In genomic region chr11:113865627-113866026, GRCm38 (mm10) we compare ENCODE assay signal across 9 mouse cellular contexts.
DNase-seq lines count a peak whose midpoint lies in the region; TF ChIP-seq lines count a peak whose summit lies in the region.
"Had no signal": no experiment of that assay in that cellular context is flagged by ENCODE, and none has a peak within 500 bp of the region (broad histone marks: within the 10 kb centered on the region; RNA-seq: fewer than 3 reads in every experiment).

No protein-coding gene starts in this region.

- H3K36me3 ChIP-seq in forebrain, embryonic 10.5 days (replicated peaks): no peaks in the 10 kb centered on the region
- H3K36me3 ChIP-seq in thymus, adult 2 months (ENCODE audit: control insufficient read depth, insufficient read depth, low read length): no peaks in the 10 kb centered on the region

- TF ChIP-seq CTCF in lung, adult 2 months (IDR thresholded peaks at IDR 0.05; ENCODE audit: insufficient read depth, low read length): peak; percentile 70
- peak; percentile 88; the same call in 1 of the 2 replicates for TF ChIP-seq CTCF in thymus, adult 2 months (IDR thresholded peaks at IDR 0.05; ENCODE audit: borderline replicate concordance, control insufficient read depth, extremely low read depth, insufficient read depth, low read length, poor library complexity)

- WGBS in forebrain, embryonic 10.5 days: 39% methylated on average over 8 of the region's 8 CpGs
- 33% methylated on average over 8 of the region's 8 CpGs for WGBS in lung, adult 2 months
- WGBS in thymus, adult 2 months: 43% methylated on average over 8 of the region's 8 CpGs

- H3K4me1 ChIP-seq in forebrain, embryonic 10.5 days: peaks cover 4% of the 10 kb centered on the region
- no peaks in the 10 kb centered on the region for H3K4me1 ChIP-seq in lung, adult 2 months (ENCODE audit: control insufficient read depth, insufficient read depth, low read length)
- H3K4me1 ChIP-seq in thymus, adult 2 months (replicated peaks; ENCODE audit: control insufficient read depth, insufficient read depth, low read length): no peaks in the 10 kb centered on the region

- intact Hi-C loops in heart, postnatal 14 days (cut with DNase I): loop anchor here (1.0 to 5.0 kb wide), 4 partner anchors 203 to 771 kb away; no protein-coding TSS in a partner anchor

- no peaks in the 10 kb centered on the region; the same call in 1 of the 2 replicates for H3K9me3 ChIP-seq in forebrain, embryonic 10.5 days
- H3K9me3 ChIP-seq: heart, embryonic 13.5 days had no signal

- peak; percentile 9 to 40 for DNase-seq in CD8-positive naive resting alpha-beta T cell, adult 2 months (ENCODE audit: low read depth in 2 of 2, low spot score in 2 of 2)
- DNase-seq in c-Kit-positive CD71-negative TER-119-negative erythroid progenitor cells, embryonic 14.5 days (ENCODE audit: low read depth): peak; percentile 70
- DNase-seq in forebrain, embryonic 10.5 days (ENCODE audit: extremely low spot score, low spot score): peak; percentile 89
- peak; percentile 87 to 92 for DNase-seq in heart, postnatal 14 days
- DNase-seq in layer of hippocampus, adult 11-12 months (ENCODE audit: low spot score): peak; percentile 86
- DNase-seq in lung, adult 2 months: peak; percentile 73
- DNase-seq in ovary, adult 18-20 months (ENCODE audit: low spot score): peak; percentile 54
- peak; percentile 65 for DNase-seq in thymus, adult 2 months

- no peak overlapping the region for H3K4me3 ChIP-seq in forebrain, embryonic 10.5 days
- no peak overlapping the region for H3K4me3 ChIP-seq in lung, adult 2 months (replicated peaks; ENCODE audit: extremely low read depth, low read depth, low read length)
- no peak overlapping the region for H3K4me3 ChIP-seq in thymus, adult 2 months (ENCODE audit: control insufficient read depth, insufficient read depth, low read length)
- H3K4me3 ChIP-seq: heart, embryonic 13.5 days had no signal

- H3K27ac ChIP-seq in forebrain, embryonic 10.5 days: no peak overlapping the region
- H3K27ac ChIP-seq in thymus, adult 2 months (ENCODE audit: control insufficient read depth, insufficient read depth, low read length): no peak overlapping the region
- H3K27ac ChIP-seq: heart, embryonic 13.5 days had no signal

- peaks cover 6% of the 10 kb centered on the region; the same call in 1 of the 2 replicates for H3K27me3 ChIP-seq in forebrain, embryonic 10.5 days (ENCODE audit: poor library complexity, severe bottlenecking)
- H3K27me3 ChIP-seq in thymus, adult 2 months (ENCODE audit: control insufficient read depth, insufficient read depth, low read length): no peaks in the 10 kb centered on the region
- H3K27me3 ChIP-seq: heart, embryonic 13.5 days had no signal

- no peak for TF ChIP-seq POLR2A in lung, adult 2 months (IDR thresholded peaks at IDR 0.05; ENCODE audit: borderline replicate concordance, extremely low read depth, low read depth, low read length)
- TF ChIP-seq POLR2A in thymus, adult 2 months (IDR thresholded peaks at IDR 0.05; ENCODE audit: control insufficient read depth, extremely low read depth, insufficient read depth, low read length, poor library complexity): no peak

Comparison
In these comparisons a context has a peak if more than half of its experiments do, and no peak if none do; other contexts are left out.
1. DNase-seq: peak in every context shown above with its lines; median percentile 90 in heart, postnatal 14 days; 89 in forebrain, embryonic 10.5 days; 86 in layer of hippocampus, adult 11-12 months; 73 in lung, adult 2 months; 70 in c-Kit-positive CD71-negative TER-119-negative erythroid progenitor cells, embryonic 14.5 days; 65 in thymus, adult 2 months; 54 in ovary, adult 18-20 months; 24 in CD8-positive naive resting alpha-beta T cell, adult 2 months.